Mouse (Mus musculus): ENCODE results near the gene Taf1b.
"Not testable (repeated sequence)": the region's sequence is repeated elsewhere in the genome, so short reads cannot be mapped to it uniquely, and the experiment has no call there.

Gene Taf1b

GRCm38 (mm10) chr12:24498150-24498840, at the start of gene Taf1b:
Gene Taf1b (plus strand): TSS chr12:24498359.
- DNase-seq: peak; percentile 88

DNA sequence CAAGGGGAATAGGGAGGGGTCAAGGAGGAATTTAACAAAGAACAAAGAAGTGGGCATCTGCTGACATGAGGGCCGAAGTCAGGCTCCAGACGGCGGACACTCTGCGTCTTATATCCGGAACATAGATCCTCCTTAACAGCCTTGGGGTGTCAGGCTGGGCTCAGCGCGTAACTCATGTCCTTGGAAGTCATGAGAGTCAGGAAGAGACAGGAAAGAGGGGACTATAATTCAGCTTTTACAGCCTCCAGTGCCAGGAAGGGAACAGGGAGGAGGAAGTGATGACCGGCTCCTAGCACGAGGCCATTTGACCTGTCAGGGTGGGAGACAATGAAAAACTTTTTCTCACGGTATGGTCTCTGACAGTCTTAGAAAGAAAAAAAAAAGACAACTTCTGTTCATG, 37.8 kb upstream of the Taf1b start:
- no peak for DNase-seq

DNA sequence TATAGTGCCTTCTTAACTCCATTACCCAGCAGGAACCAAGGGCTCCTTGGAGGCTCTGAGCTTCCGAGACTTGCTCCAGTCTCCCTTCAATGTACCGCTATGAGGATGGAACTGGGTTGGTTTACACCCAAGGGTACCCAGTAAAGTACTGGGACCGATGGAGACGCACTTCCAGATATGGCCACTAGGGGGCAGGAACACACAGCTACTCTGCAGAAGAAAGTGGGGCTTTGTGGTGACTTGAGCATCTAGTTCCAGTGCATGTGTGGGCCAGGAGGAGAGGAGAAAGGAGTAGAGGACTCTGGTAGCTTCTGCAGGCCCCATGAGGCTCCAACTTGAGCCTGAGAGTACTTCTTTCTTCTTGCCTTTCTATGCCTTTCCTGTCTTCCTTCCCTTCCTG, 36.0 kb upstream of the Taf1b start:
- peak; percentile 15 to 20 for DNase-seq

DNA sequence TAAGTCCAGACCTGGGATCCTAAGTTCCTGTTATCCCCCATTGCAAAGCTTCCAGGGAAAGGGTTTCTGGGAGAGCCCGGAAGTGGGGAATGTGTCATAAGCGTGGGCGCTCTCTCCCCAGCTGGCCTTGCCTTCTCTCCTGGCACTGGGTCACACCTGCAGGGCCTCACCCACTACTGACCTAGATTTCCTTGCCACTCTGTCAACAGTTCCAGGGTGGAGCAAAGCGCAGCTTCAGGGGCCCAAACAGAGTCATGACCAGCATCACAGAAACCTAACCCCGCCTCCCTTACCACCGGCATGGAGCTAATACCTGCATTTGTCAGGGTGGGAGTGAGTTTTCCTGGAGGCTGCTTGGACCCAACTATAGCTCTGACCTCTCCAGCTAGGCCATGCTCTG, 34.7 kb upstream of the Taf1b start:
- DNase-seq: peak in 1 of 2 experiments; percentile 6

- DNase-seq: no peak
These were observed 29.2 kb upstream of the Taf1b start for GRCm38 (mm10) chr12:24468966-24469365.

DNA sequence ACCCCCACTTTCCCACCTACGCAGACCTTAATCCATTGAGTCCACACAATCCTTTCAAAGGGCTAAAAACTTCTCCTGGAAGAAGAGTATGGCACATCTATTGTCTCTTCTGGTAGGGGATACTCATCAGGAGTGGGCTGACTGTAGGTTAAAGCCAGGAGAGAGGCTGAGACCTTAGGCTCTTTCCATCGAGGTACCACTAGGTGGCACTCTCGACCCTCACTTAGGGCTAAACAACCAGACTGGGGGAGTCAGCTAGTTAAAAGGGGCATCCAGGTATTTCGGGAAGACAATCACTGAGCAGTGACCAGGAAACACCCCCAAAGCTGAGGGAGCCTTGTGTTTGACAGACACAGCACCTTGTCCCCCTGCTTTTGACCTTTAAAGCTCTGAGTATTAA, 27.2 kb upstream of the Taf1b start:
- DNase-seq: peak; percentile 34 to 64

DNA sequence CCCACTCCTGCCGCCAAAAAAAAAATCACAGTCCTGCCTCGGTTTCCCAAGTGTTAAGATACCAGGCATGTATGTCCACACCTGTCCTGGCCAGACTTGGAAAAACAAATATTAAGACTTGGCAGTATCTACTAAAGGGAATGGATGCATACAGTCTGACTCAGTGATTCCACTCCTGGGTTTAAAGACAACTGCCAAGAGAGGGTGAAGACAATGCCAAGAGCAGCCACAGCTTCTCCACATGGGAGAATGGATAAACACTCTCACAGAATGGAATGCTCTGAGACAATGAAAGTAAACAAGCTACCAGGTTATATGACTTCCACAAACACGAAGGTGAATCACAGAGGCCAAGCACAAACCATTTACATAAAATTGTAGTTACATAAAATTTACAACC, 24.9 kb upstream of the Taf1b start:
- no peak for DNase-seq

DNA sequence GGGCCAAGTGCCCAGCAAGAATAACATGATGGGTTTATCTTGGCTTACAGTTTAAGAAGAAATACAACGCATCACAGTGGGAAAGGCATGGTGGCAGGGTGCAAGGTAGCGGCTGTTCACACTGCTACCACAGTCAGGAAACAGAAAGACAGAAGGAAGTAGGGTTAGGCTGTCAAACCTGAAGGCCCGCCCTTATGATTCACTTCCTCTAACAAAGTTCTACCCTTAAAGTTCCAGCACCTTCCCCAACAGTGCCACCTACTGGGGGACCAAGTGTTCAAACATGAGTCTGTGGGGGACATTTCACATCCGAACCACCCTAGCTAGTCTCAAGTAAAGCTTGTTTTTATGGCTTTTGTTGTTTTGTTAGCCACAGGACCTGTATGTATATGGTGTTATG, 13.2 kb upstream of the Taf1b start:
- DNase-seq: no peak

GRCm38 (mm10) chr12:24486882-24487281, 11.3 kb upstream of the Taf1b start:
- no peak for DNase-seq

GRCm38 (mm10) chr12:24492507-24492906, 5.7 kb upstream of the Taf1b start:
- DNase-seq: not testable (repeated sequence)

GRCm38 (mm10) chr12:24493011-24493410, 5.1 kb upstream of the Taf1b start:
- DNase-seq: no peak

DNA sequence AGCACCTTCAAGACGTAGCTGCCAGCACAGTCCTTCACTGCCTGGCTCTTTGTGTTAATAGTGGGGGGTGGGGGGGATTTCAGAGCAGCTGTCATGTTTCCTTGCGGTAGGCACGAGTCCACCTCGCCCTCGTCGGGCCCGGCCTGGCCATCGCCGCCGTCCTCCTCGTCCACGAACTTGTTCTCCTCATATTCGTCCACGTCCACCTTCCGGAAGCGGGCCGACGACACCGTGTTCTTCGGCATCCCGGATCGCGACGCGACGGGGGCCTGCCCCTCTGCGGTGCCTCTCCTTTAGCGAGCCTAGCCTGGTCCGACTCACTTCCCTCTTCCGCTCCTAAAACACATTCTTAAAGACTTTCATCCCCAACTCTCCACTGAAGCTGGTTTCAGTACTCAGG, 4.7 kb upstream of the Taf1b start:
- DNase-seq: no peak

DNA sequence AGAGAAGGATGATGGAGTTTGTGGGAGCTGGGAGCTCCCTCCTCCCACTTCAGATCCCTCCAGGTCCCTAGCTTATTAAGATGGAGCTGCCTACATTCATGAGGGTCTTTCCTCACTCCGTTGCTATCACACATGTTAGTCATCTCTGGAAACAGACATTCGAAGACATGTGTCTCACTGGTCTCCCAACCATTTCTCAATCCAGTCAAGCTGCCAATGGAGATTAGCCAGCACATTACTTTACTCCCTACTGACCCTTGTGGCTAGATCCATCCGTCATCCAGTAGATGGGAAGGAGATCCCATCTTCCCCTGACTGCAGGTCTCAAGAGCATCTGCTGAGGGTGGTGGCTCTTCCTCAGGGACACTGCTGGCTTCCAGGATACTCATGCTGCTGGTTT, 3.4 kb upstream of the Taf1b start:
- not testable (repeated sequence) for DNase-seq

DNA sequence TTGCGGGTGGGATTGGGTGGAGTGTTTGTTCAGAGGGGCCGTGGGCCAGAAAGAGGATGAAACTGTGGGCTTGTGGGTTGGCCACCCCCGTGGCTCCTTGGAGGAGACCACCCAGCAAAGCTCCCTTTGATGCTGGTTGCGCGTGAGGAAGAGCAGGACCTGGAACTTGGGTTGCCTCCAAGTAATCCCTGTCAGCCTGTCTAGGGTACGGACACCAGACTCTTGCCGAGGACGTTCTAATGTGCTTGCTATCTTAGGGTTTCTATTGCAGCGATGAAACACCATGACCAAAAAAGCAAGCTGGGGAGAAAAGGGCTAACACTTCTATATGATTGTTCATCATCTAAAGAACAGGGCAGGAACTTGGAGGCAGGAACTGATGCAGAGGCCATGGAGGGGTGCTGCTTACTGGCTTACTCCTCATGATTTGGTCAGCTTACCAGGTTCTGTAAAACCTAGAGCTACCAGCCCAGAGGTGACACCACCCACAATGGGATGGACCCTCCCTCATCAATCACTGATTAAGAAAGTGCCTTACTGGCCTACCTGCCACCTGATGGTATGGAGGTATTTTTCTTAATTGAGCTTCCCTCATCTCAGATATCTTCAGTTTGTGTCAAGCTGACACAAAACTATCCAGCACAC, 804 bp downstream of the Taf1b start:
- DNase-seq: not testable (repeated sequence)

DNA sequence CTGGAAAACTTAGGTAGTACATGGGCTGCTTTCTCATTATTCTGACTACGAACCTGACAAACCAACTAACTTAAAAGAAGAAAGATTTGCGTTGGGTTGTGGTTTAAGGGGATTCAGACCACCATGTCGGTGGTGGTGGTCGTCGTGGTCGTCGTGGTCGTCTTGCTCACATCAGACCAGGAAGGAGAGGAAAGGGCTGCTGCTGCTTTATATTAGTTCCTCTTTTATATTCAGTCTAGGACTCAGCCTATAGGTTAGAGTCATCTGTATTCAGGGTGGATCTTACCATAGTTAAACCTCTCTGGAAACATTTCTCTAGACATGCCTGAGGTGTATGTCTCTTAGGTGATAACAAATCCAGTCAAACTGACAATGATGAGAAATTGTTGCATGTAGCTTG, 19.0 kb downstream of the Taf1b start:
- no peak for DNase-seq

DNA sequence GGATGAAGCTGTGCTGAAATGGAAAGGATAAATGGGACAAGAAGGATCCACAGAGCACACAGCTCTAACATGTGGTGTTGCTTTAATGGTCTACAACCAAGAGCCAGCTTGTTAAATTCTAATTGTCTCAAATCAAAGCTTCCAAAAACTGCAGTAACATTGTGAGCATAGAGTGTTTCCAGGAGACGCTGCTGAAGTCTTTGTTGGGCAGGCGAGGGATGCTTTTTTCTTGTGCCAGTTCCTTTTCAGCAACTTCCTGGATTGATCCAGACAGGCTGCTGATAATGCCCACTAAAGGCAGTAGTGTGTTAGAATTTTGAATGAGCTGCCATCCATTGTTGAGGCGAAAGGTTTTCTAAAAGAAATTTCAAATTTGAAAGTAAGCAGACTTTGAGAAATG, 22.9 kb downstream of the Taf1b start:
- DNase-seq: no peak

- peak; percentile 19 to 56 for DNase-seq
These were observed 26.9 kb downstream of the Taf1b start for GRCm38 (mm10) chr12:24525065-24525464.

DNA sequence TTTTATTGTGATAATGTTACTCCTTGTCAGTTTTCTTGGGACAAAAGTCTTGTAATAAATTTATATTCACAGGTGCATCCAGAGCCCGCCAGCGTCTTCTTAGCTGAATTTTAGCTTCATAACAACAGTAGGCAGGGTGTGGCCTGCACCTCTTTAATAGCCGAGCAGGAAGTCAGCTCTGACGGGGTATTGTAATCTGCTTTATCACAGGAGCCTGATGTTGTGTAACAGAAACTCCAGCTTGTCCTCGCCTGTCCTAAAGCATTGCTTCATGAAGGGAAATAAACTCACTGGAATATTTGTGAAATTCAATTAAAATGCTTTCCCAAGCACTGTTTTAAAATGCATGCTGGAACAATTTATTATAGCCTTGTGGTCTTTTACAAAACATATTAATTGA, 38.2 kb downstream of the Taf1b start:
- no peak for DNase-seq

- no peak for DNase-seq
These were observed 39.0 kb downstream of the Taf1b start for GRCm38 (mm10) chr12:24537201-24537600.

GRCm38 (mm10) chr12:24537965-24538364, 39.8 kb downstream of the Taf1b start:
- DNase-seq: peak in 1 of 2 experiments; percentile 15

- no peak for DNase-seq
These were observed 43.4 kb downstream of the Taf1b start for GRCm38 (mm10) chr12:24541426-24542154.

- no peak for DNase-seq
These were observed 49.5 kb downstream of the Taf1b start for GRCm38 (mm10) chr12:24547686-24548085.

DNA sequence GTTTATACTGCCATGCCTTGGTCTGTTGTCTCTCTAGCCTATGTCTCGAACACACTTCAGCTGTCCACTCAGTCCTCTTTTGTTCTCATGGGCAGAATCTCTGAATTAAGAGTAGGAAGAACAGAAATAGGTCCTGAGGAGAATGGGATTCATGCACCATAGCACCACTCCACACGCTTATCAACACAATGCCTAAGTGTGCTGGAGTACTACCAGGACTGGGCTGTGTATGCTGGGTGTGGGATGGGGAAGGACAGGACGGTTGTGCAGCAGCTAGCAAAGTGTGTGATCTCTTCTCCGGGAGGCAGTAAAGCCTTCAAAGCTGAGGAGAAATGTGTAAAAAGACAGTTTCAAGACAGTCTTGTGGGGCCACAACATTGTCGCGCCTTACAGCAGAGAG, 50.7 kb downstream of the Taf1b start:
- no peak for DNase-seq

DNA sequence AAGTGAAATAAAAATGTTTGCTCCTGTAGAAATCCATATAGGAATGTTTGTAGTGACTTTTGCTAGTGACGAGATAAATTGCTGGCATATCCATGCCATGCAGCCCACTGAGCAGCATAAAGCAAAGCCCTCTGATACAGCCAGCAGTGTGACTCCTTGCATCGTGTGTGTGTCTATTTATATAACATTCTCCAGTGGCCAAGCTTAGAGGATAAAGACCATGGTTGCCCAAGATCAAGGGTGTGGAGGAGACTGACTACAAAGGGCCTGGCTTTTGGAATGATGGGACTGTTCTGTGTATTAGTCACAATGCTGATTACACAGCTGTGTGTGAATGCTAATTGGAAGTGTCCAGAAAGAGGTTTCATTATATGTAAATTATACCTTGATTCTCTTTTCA, 54.4 kb downstream of the Taf1b start:
- DNase-seq: no peak

All from cerebellum, postnatal 25 days (tissue).